Mouse (Mus musculus) midbrain, embryonic 11.5 days (tissue): Measurements from ENCODE around the gene Krt20. TPM values are rescaled to one million over a fixed set of nuclear protein-coding genes. Genes with fewer than 3 reads are reported as not detected.

ENCODE experiments used
- ATAC-seq: fragments of 200-750 bp; cut with Nextera tagmentation; 2 replicates; pipeline ENCODE4 v1.8.0; 2017; ENCODE audit warnings: moderate TSS enrichment, moderate library complexity; ENCODE audit not compliant: low FRiP score
- DNase-seq: peaks from one replicate; pipeline ENCODE4 v3.0.0; 2015; ENCODE audit warnings: low spot score; ENCODE audit errors: missing footprints
- H3K27ac ChIP-seq: fragments of 300-500 bp; sonication (generic); 2 replicates; pipeline ENCODE4 v1.5.1; 2014; ENCODE audit warnings: low read depth, low read length
- H3K27me3 ChIP-seq: fragments of 300-500 bp; sonication (generic); 2 replicates; pipeline ENCODE4 v1.6.1; 2014; ENCODE audit warnings: mild to moderate bottlenecking, low read length, moderate library complexity, mixed read lengths; ENCODE audit not compliant: control insufficient read depth, insufficient read depth
- H3K36me3 ChIP-seq: fragments of 300-500 bp; sonication (generic); 2 replicates; pipeline ENCODE4 v1.6.1; 2014; ENCODE audit warnings: mild to moderate bottlenecking, low read length, moderate library complexity, mixed read lengths; ENCODE audit not compliant: control insufficient read depth, insufficient read depth
- H3K4me1 ChIP-seq: fragments of 300-500 bp; sonication (generic); 2 replicates; pipeline ENCODE4 v1.6.1; 2014; ENCODE audit warnings: low read length; ENCODE audit not compliant: control insufficient read depth, insufficient read depth
- H3K4me2 ChIP-seq: fragments of 300-500 bp; sonication (generic); 2 replicates; pipeline ENCODE4 v1.6.1; 2014; ENCODE audit warnings: mild to moderate bottlenecking, moderate library complexity
- H3K4me3 ChIP-seq: fragments of 300-500 bp; sonication (generic); 2 replicates; pipeline ENCODE4 v1.5.1; 2014; ENCODE audit warnings: low read depth, low read length
- H3K9ac ChIP-seq: fragments of 300-500 bp; sonication (generic); 2 replicates; pipeline ENCODE4 v1.6.1; 2014; ENCODE audit warnings: low read length
- H3K9me3 ChIP-seq: fragments of 300-500 bp; sonication (generic); 2 replicates; pipeline ENCODE4 v1.6.1; 2016; ENCODE audit warnings: low read length; ENCODE audit not compliant: control insufficient read depth
- WGBS: fragments of 180-500 bp; shearing (Covaris S2); extraction: QIAGEN DNeasy Blood & Tissue Kit; methylation state at CpG from one replicate; pipeline ENCODE4 v1.1.7; 2014; 5-methylcytosine and 5-hydroxymethylcytosine counted together
- polyA plus RNA-seq: library from polyadenylated mRNA; unstranded; fragments of >200 nt; fragmentation: Nextera tagmentation; extraction: Ambion mirVana; gene quantifications from 2 replicates; pipeline ENCODE4 v1.2.1, GENCODE M21; 2014

Krt20 gene
- polyA plus RNA-seq, 1 experiment from 2014 or later: 0.42 TPM

DNA sequence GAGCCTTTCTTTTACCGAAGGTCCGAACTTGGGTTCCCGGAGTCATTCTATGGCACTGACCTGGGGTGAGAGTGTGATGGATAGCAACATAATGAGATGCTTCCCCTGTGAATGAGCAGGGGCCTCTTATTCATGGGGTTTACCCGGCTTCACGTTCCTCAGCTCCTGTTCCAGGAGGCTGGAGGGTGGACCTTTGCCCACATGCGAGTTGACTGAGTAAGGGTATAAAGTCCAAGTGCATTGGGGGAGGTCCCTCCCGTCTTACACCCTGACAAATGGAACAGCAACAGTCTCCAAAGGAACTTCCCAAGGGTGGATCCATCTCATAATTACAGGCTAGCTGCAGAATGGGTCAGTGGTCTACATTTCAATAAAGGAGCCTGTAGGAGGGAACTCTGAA, 23.8 kb upstream of the Krt20 start:
- H3K9ac ChIP-seq: no peak overlapping the region
- 69% methylated on average over 7 of the region's 7 CpGs for WGBS
- no peak overlapping the region for H3K4me3 ChIP-seq
- H3K9me3 ChIP-seq: no peaks in the 10 kb centered on the region
- H3K4me2 ChIP-seq: no peak overlapping the region
- ATAC-seq (no peak), DNase-seq (no peak)
- no peak overlapping the region for H3K27ac ChIP-seq
- no peaks in the 10 kb centered on the region for H3K27me3 ChIP-seq
- no peaks in the 10 kb centered on the region for H3K36me3 ChIP-seq
- no peaks in the 10 kb centered on the region for H3K4me1 ChIP-seq

- Histone ChIP-seq H3K9me3 (no peaks in the 10 kb centered on the region), H3K36me3 (no peaks in the 10 kb centered on the region), H3K27ac (no peak overlapping the region), H3K9ac (no peak overlapping the region), H3K4me2 (no peak overlapping the region), H3K4me3 (no peak overlapping the region), H3K4me1 (no peaks in the 10 kb centered on the region), H3K27me3 (no peaks in the 10 kb centered on the region)
- WGBS: 72% methylated on average over 7 of the region's 7 CpGs
- ATAC-seq (no peak), DNase-seq (no peak)
These were observed 20.9 kb upstream of the Krt20 start for GRCm38 (mm10) chr11:99458887-99459286.

- Histone ChIP-seq H3K4me2 (no peak overlapping the region), H3K36me3 (no peaks in the 10 kb centered on the region), H3K9ac (no peak overlapping the region), H3K27me3 (no peaks in the 10 kb centered on the region), H3K9me3 (no peaks in the 10 kb centered on the region), H3K4me3 (no peak overlapping the region), H3K4me1 (no peaks in the 10 kb centered on the region), H3K27ac (no peak overlapping the region)
- WGBS: 70% methylated on average over 10 of the region's 10 CpGs
- DNase-seq (no peak), ATAC-seq (no peak)
These were observed 16.8 kb upstream of the Krt20 start for GRCm38 (mm10) chr11:99454759-99455158.

DNA sequence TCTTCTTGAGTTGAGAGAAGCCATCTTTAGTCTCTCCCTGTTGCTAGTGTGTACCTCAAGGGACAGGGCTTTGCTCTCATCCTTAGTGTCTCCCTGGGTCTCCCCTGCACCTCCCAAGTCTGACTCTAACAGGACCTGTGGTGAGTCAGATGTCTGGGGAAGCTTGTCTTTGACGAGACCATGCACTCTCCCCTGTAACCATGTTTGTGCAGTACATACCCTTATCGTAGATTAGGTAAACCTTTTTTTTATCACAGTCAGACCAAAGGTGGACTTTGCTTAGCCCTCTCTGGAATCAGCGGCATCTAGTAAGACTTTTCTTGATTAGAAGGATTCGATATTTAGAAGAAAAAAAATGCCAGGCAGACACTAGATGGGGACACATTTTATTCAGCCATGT, 16.1 kb upstream of the Krt20 start:
- Histone ChIP-seq H3K27ac (no peak overlapping the region), H3K9me3 (no peaks in the 10 kb centered on the region), H3K9ac (no peak overlapping the region), H3K4me1 (no peaks in the 10 kb centered on the region), H3K36me3 (no peaks in the 10 kb centered on the region), H3K4me2 (no peak overlapping the region), H3K27me3 (no peaks in the 10 kb centered on the region), H3K4me3 (no peak overlapping the region)
- DNase-seq: no peak
- ATAC-seq: no peak
- WGBS: 86% methylated on average over 4 of the region's 4 CpGs

- Histone ChIP-seq H3K27ac (no peak overlapping the region), H3K4me3 (no peak overlapping the region), H3K27me3 (no peaks in the 10 kb centered on the region), H3K36me3 (no peaks in the 10 kb centered on the region), H3K4me2 (no peak overlapping the region), H3K4me1 (no peaks in the 10 kb centered on the region), H3K9me3 (no peaks in the 10 kb centered on the region), H3K9ac (no peak overlapping the region)
- WGBS: 73% methylated on average over 2 of the region's 2 CpGs
- ATAC-seq (no peak), DNase-seq (no peak)
These were observed 10.8 kb upstream of the Krt20 start for GRCm38 (mm10) chr11:99448769-99449168.

- Histone ChIP-seq H3K27me3 (no peaks in the 10 kb centered on the region), H3K9me3 (no peaks in the 10 kb centered on the region), H3K9ac (no peak overlapping the region), H3K4me3 (no peak overlapping the region), H3K4me2 (no peak overlapping the region), H3K27ac (no peak overlapping the region), H3K4me1 (no peaks in the 10 kb centered on the region), H3K36me3 (no peaks in the 10 kb centered on the region)
- DNase-seq (no peak), ATAC-seq (no peak)
- 77% methylated on average over 8 of the region's 8 CpGs for WGBS
These were observed 3.3 kb upstream of the Krt20 start for GRCm38 (mm10) chr11:99441220-99441619.

DNA sequence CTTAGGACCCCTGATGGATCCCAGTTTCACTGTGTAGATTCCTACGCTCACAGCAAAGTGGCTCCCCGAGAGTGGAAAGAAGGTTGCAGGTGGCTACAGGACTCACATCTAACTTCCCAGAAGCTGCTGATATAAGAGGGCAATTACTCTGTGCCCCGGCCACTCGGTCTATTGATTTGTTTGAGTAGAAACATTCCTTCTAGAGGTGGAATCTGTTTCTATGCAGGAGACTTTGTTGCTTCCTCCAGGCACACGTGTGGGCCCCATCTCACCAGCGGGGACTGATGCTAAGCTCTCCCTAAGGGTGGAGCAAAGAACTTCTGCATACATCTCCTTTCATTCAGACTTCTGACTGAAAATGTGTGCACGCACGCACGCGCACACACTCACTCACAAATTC, 1.5 kb upstream of the Krt20 start:
- DNase-seq: no peak
- no peaks in the 10 kb centered on the region for H3K4me1 ChIP-seq
- no peak overlapping the region for H3K4me3 ChIP-seq
- H3K9me3 ChIP-seq: no peaks in the 10 kb centered on the region
- no peaks in the 10 kb centered on the region for H3K36me3 ChIP-seq
- H3K9ac ChIP-seq: no peak overlapping the region
- H3K27me3 ChIP-seq: no peaks in the 10 kb centered on the region
- no peak for ATAC-seq
- H3K27ac ChIP-seq: no peak overlapping the region
- 67% methylated on average over 10 of the region's 10 CpGs for WGBS
- H3K4me2 ChIP-seq: no peak overlapping the region

DNA sequence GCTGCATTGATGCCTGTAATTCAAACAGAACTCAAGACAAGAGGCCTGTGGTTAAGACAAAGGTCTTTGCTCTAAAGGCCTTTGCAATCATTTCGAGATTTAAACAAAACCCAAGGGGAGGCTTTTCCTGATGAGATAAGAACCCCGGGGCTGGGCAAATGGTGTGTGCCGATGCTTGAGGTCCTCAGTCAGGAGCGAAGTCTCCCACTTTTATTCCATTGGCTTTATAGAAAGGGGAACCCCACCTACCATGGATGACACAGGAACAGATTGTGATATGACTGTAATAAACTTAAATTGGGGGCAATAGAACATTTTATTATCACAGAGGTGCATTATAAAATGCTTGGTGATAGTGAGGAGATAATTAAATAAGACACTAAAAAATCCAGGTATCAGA, 1.3 kb downstream of the Krt20 start:
- WGBS: 66% methylated on average over 4 of the region's 4 CpGs
- no peak overlapping the region for H3K27ac ChIP-seq
- no peaks in the 10 kb centered on the region for H3K9me3 ChIP-seq
- no peaks in the 10 kb centered on the region for H3K36me3 ChIP-seq
- H3K4me2 ChIP-seq: no peak overlapping the region
- DNase-seq (no peak), ATAC-seq (no peak)
- no peaks in the 10 kb centered on the region for H3K4me1 ChIP-seq
- no peak overlapping the region for H3K9ac ChIP-seq
- H3K27me3 ChIP-seq: no peaks in the 10 kb centered on the region
- H3K4me3 ChIP-seq: no peak overlapping the region

DNA sequence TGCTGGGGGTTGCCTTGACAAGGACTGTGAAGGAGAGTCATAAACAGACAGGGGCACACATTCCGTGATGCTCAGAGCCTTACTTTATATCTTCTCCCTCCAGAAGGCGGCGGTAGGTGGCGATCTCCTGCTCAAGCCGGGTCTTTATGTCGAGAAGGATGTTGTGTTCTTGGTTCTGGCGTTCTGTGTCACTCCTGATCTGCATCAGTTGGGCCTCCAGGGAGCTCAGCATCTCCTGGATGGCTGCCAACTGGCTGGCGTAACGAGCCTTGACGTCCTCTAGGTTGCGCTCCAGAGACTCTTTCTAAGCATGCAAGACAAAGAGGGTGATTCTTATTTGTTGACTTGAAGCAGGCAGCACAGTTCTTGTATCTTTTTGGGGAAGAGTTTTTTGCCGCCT, 7.3 kb downstream of the Krt20 start:
- DNase-seq: no peak
- no peaks in the 10 kb centered on the region; the same call in 1 of the 2 replicates for H3K4me1 ChIP-seq
- no peak overlapping the region for H3K4me2 ChIP-seq
- no peak overlapping the region for H3K4me3 ChIP-seq
- H3K9me3 ChIP-seq: no peaks in the 10 kb centered on the region
- WGBS: 59% methylated on average over 12 of the region's 12 CpGs
- H3K9ac ChIP-seq: no peak overlapping the region
- no peak for ATAC-seq
- no peaks in the 10 kb centered on the region for H3K27me3 ChIP-seq
- H3K36me3 ChIP-seq: no peaks in the 10 kb centered on the region
- H3K27ac ChIP-seq: no peak overlapping the region

DNA sequence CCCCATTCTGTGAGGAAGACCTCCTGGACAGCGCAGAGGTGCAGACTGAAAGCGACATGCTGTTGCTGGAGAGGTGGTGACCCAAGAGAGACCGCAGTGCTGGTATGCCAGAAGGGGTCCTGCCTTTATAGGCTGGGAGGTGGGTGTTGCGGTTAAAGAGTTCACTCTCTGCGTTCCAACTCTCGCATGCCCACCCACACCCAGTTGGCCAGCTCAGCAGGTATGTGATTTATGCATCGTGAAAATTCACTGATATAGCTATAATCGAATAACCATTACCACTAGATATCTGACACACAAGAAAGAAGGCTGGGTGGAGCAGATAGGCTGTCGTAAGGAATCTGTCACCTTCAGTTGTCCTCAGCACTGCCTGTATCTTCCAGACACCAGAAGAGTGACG, 15.8 kb downstream of the Krt20 start, which contains the start of gene Krt12:
Krt12 (minus strand) TSS at position 101 of the 400 bp plus-strand sequence.
- H3K4me3 ChIP-seq: no peak within 1 kb of the TSS
- WGBS: 81% methylated on average over 10 of the region's 10 CpGs
- H3K9ac ChIP-seq: no peak within 1 kb of the TSS
- H3K4me1 ChIP-seq: no peaks in the 10 kb centered on the region
- no peak within 1 kb of the TSS for H3K4me2 ChIP-seq
- H3K27ac ChIP-seq: no peak within 1 kb of the TSS
- DNase-seq: no peak
- no peaks in the 10 kb centered on the region for H3K27me3 ChIP-seq
- no peaks in the 10 kb centered on the region for H3K9me3 ChIP-seq
- H3K36me3 ChIP-seq: no peaks in the 10 kb centered on the region
- ATAC-seq: no peak
